Mouse (Mus musculus): ENCODE measurements around the gene Gm10234. TPM values are rescaled to one million over a fixed set of nuclear protein-coding genes. Genes with fewer than 3 reads are reported as not detected.

Gene Gm10234
- polyA plus RNA-seq, 1 experiment: not detected

DNA sequence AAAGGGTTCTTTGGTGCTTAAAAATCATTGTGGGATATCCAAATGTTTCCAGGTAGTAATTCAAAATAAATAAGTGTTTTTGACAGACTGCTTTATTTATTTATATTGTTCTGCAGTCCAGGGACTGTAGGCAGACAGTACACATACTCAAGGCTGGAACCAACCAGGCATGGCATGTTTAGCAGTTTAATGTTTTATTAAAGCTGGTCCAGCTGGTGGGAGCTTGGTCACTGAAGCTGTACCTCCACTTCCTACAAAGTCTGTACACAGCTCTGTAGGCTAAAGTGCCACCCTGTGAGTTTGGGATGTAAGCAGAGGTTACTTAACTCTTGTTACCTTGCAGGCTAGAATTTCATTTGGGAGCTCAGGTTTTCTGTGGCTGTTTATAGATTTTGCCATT is 27.5 kb downstream of the Gm10234 start:
- no peak for DNase-seq
- H3K36me3 ChIP-seq (ENCODE audit: control insufficient read depth, insufficient read depth, low read length): no peaks in the 10 kb centered on the region
- no peaks in the 10 kb centered on the region for H3K4me1 ChIP-seq (replicated peaks; ENCODE audit: control insufficient read depth, insufficient read depth, low read length)
- H3K4me3 ChIP-seq (ENCODE audit: control insufficient read depth, insufficient read depth, low read length): no peak overlapping the region
- no peaks in the 10 kb centered on the region for H3K27me3 ChIP-seq (ENCODE audit: control insufficient read depth, insufficient read depth, low read length)
- no peak for TF ChIP-seq POLR2A (IDR thresholded peaks at IDR 0.05; ENCODE audit: control insufficient read depth, extremely low read depth, insufficient read depth, low read length, poor library complexity)
- no peak for TF ChIP-seq CTCF (IDR thresholded peaks at IDR 0.05; ENCODE audit: borderline replicate concordance, control insufficient read depth, extremely low read depth, insufficient read depth, low read length, poor library complexity)
- no peak overlapping the region for H3K27ac ChIP-seq (ENCODE audit: control insufficient read depth, insufficient read depth, low read length)

DNA sequence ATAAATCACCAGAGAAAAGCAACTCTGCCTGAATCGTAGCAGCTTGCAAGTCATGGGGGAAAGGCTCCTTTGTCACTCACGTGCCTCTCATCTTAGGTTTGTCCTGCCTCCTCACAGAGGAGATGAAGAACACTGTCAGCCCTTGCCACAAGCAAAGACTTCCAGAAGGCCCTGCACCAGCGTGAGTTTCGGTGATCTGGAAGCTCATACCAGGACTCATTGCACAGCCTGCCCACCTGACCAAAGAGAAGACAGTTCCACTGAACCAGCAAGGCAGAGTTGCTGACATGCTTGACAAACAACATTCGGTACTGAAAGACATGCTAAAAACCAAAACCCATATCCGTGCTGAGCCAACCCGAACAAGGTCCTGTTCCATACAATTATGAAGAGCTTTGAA is 31.1 kb downstream of the Gm10234 start:
- no peak for TF ChIP-seq CTCF (IDR thresholded peaks at IDR 0.05; ENCODE audit: borderline replicate concordance, control insufficient read depth, extremely low read depth, insufficient read depth, low read length, poor library complexity)
- TF ChIP-seq POLR2A (IDR thresholded peaks at IDR 0.05; ENCODE audit: control insufficient read depth, extremely low read depth, insufficient read depth, low read length, poor library complexity): no peak
- H3K4me3 ChIP-seq (ENCODE audit: control insufficient read depth, insufficient read depth, low read length): no peak overlapping the region
- 90% methylated on average over 7 of the region's 7 CpGs for WGBS
- no peaks in the 10 kb centered on the region for H3K36me3 ChIP-seq (ENCODE audit: control insufficient read depth, insufficient read depth, low read length)
- H3K4me1 ChIP-seq (replicated peaks; ENCODE audit: control insufficient read depth, insufficient read depth, low read length): no peaks in the 10 kb centered on the region
- no peak overlapping the region for H3K27ac ChIP-seq (ENCODE audit: control insufficient read depth, insufficient read depth, low read length)
- no peak for DNase-seq
- H3K27me3 ChIP-seq (ENCODE audit: control insufficient read depth, insufficient read depth, low read length): no peaks in the 10 kb centered on the region

DNA sequence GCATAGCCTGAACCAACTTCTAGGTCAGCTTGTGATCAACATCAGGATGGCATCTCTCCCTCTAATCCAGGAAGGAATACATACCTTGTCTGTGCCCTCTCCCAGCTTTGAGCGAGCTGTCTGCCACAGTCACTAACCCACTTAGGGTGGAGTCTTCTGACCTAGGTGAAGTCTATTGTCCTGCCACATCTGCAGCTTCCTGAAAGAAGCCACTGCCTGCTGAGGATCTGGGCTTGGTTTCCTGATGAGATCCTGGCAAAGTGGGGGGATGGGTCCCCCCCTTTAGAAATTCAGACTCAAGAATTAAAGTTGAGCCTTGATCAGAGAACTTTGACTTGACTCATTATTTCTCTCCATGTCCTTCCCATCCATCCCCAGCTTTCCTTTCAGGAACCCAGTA is 32.0 kb downstream of the Gm10234 start:
- Histone ChIP-seq H3K4me3 (ENCODE audit: control insufficient read depth, insufficient read depth, low read length) (no peak overlapping the region), H3K4me1 (replicated peaks; ENCODE audit: control insufficient read depth, insufficient read depth, low read length) (no peaks in the 10 kb centered on the region), H3K27me3 (ENCODE audit: control insufficient read depth, insufficient read depth, low read length) (no peaks in the 10 kb centered on the region), H3K36me3 (ENCODE audit: control insufficient read depth, insufficient read depth, low read length) (no peaks in the 10 kb centered on the region), H3K27ac (ENCODE audit: control insufficient read depth, insufficient read depth, low read length) (no peak overlapping the region)
- WGBS: 86% methylated on average over 1 of the region's 1 CpGs
- no peak for TF ChIP-seq POLR2A (IDR thresholded peaks at IDR 0.05; ENCODE audit: control insufficient read depth, extremely low read depth, insufficient read depth, low read length, poor library complexity)
- TF ChIP-seq CTCF (IDR thresholded peaks at IDR 0.05; ENCODE audit: borderline replicate concordance, control insufficient read depth, extremely low read depth, insufficient read depth, low read length, poor library complexity): no peak
- DNase-seq: no peak

DNA sequence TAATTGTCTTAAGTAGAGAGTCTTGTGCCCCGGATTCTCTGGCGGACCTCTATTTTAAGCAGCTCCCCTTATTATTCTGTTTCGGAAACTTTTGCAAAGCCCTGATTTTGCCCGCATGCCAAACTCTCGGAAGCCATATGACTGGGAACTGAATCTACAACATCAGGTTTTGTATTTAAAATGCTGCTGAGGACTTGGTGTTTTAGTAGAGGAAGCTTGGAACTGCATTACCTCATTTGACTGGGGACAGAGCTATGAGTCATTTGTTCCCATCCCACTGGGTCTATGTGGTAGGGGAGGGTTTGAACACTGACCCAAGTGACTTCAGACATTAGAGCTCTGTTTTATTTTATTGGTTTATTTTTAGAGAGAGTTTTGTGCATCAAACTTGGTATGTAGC is 38.2 kb downstream of the Gm10234 start:
- DNase-seq: no peak
- no peak overlapping the region for H3K4me3 ChIP-seq (ENCODE audit: control insufficient read depth, insufficient read depth, low read length)
- TF ChIP-seq CTCF (IDR thresholded peaks at IDR 0.05; ENCODE audit: borderline replicate concordance, control insufficient read depth, extremely low read depth, insufficient read depth, low read length, poor library complexity): no peak
- no peak for TF ChIP-seq POLR2A (IDR thresholded peaks at IDR 0.05; ENCODE audit: control insufficient read depth, extremely low read depth, insufficient read depth, low read length, poor library complexity)

DNA sequence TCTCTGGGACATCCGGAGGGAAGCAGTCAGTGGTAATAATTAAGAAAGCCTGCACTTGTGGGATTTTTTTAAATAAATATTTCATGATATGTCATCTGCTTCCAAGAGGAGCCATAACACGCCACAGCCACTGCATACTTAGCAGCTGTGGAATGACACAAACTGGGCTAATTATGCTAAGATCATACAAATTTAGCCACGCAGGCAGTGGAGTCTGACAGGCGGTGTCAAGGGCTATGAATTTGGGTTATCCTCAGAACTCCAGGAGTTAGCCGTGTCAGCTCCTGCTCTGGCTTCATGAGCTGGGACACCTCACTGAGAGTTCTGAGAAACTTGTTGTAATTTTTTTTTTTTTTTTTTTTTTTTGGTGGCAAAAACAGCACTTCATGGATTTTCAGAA is 40.8 kb downstream of the Gm10234 start:
- no peaks in the 10 kb centered on the region for H3K36me3 ChIP-seq (ENCODE audit: control insufficient read depth, insufficient read depth, low read length)
- H3K4me3 ChIP-seq (ENCODE audit: control insufficient read depth, insufficient read depth, low read length): no peak overlapping the region
- no peaks in the 10 kb centered on the region for H3K27me3 ChIP-seq (ENCODE audit: control insufficient read depth, insufficient read depth, low read length)
- DNase-seq: no peak
- TF ChIP-seq POLR2A (IDR thresholded peaks at IDR 0.05; ENCODE audit: control insufficient read depth, extremely low read depth, insufficient read depth, low read length, poor library complexity): no peak
- no peak for TF ChIP-seq CTCF (IDR thresholded peaks at IDR 0.05; ENCODE audit: borderline replicate concordance, control insufficient read depth, extremely low read depth, insufficient read depth, low read length, poor library complexity)
- no peaks in the 10 kb centered on the region for H3K4me1 ChIP-seq (replicated peaks; ENCODE audit: control insufficient read depth, insufficient read depth, low read length)
- H3K27ac ChIP-seq (ENCODE audit: control insufficient read depth, insufficient read depth, low read length): no peak overlapping the region
- WGBS: 96% methylated on average over 5 of the region's 5 CpGs

More for the DNA sequence above, 38.2 kb downstream of the Gm10234 start:
- whole genome bisulfite sequencing: 90% methylated on average over 5 of the region's 5 CpGs
- H3K4me1 ChIP-seq (replicated peaks; ENCODE audit: control insufficient read depth, insufficient read depth, low read length): no peaks in the 10 kb centered on the region
- H3K36me3 ChIP-seq (ENCODE audit: control insufficient read depth, insufficient read depth, low read length): no peaks in the 10 kb centered on the region
- no peaks in the 10 kb centered on the region for H3K27me3 ChIP-seq (ENCODE audit: control insufficient read depth, insufficient read depth, low read length)
- H3K27ac ChIP-seq (ENCODE audit: control insufficient read depth, insufficient read depth, low read length): no peak overlapping the region

DNA sequence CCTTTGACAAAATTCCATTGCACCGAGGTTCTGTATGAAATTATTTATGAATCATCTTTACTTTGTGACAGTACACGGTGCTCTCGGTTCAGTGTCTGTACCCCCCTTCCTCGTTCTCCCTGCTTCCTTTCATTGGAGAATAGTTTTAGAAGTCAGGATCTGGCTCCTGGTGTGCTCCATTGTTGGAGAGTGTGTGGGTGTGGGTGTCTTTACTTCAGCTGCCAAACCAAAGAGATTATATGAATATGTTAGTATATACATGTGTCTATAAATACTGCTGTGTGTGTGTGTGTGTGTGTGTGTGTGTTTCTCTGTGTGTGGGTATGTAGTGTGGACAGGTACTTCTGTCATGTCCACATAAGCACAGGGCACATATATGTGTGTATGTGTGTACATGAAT is 49.9 kb downstream of the Gm10234 start:
- 80% methylated on average over 4 of the region's 4 CpGs for WGBS
- TF ChIP-seq CTCF (IDR thresholded peaks at IDR 0.05; ENCODE audit: borderline replicate concordance, control insufficient read depth, extremely low read depth, insufficient read depth, low read length, poor library complexity): no peak
- TF ChIP-seq POLR2A (IDR thresholded peaks at IDR 0.05; ENCODE audit: control insufficient read depth, extremely low read depth, insufficient read depth, low read length, poor library complexity): no peak
- Histone ChIP-seq H3K4me1 (replicated peaks; ENCODE audit: control insufficient read depth, insufficient read depth, low read length) (no peaks in the 10 kb centered on the region), H3K27ac (ENCODE audit: control insufficient read depth, insufficient read depth, low read length) (no peak overlapping the region), H3K36me3 (ENCODE audit: control insufficient read depth, insufficient read depth, low read length) (no peaks in the 10 kb centered on the region), H3K27me3 (ENCODE audit: control insufficient read depth, insufficient read depth, low read length) (no peaks in the 10 kb centered on the region), H3K4me3 (ENCODE audit: control insufficient read depth, insufficient read depth, low read length) (no peak overlapping the region)
- DNase-seq: no peak

Other genes with a start within 250 kb of the Gm10234 start
- gene Kbtbd8, start 204.9 kb upstream of the Gm10234 start, polyA plus RNA-seq (2012; rRNA removed): 0.83 and 2.2 TPM in 2 replicates